Mouse (Mus musculus): Measurements from ENCODE around the gene Smim26.

GRCm38 (mm10) chr2:144638719-144639118, 44.9 kb downstream of the Smim26 start:
- peak; percentile 51 for TF ChIP-seq CTCF (conservative IDR thresholded peaks at IDR 0.05; ENCODE audit: insufficient read depth, insufficient read length, low read depth, low read length)
- TF ChIP-seq POLR2A (IDR thresholded peaks at IDR 0.05; ENCODE audit: low read depth, low read length) = no peak
